Mouse (Mus musculus) bone marrow, adult 2 months (tissue): Measurements from ENCODE around the gene Itgb1bp1.

ENCODE experiments used
- CTCF ChIP-seq: fragments of 200-500 bp; IDR thresholded peaks from 2 replicates; pipeline ENCODE4 v1.5.1; 2011; ENCODE audit warnings: low read length, control low read depth; ENCODE audit not compliant: control insufficient read depth, insufficient read depth
- POLR2A ChIP-seq: fragments of 200-500 bp; IDR thresholded peaks from 2 replicates; pipeline ENCODE4 v1.6.1; 2011; ENCODE audit warnings: low read depth, mild to moderate bottlenecking, control low read depth, low read length, borderline replicate concordance; ENCODE audit not compliant: control insufficient read depth

- TF ChIP-seq CTCF (no peak), POLR2A (no peak)
Observed at GRCm38 (mm10) chr12:21229076-21229918, 56.8 kb downstream of the Itgb1bp1 start.
